Mouse (Mus musculus) CH12.LX (cell line): ENCODE data around the gene Mtmr12.

ENCODE experiments used
- CTCF ChIP-seq, 2 experiments: IDR thresholded peaks in 1 of 2; conservative IDR thresholded peaks in 1 of 2; 2 replicates each; pipeline ENCODE4 v1.5.1; 2011 to 2012; ENCODE audit warnings: low read depth in 2 of 2, low read length in 2 of 2, improper control_type of control experiment in 1 of 2, inconsistent platforms in 1 of 2, mild to moderate bottlenecking in 1 of 2, moderate library complexity in 1 of 2
- E2F4 ChIP-seq: IDR thresholded peaks from 2 replicates; pipeline ENCODE4 v1.6.1; 2011; ENCODE audit warnings: low read depth, low read length, improper control_type of control experiment; ENCODE audit not compliant: insufficient replicate concordance
- ETS1 ChIP-seq: conservative IDR thresholded peaks from 2 replicates; pipeline ENCODE4 v1.6.1; 2012; ENCODE audit warnings: low read depth, mild to moderate bottlenecking, inconsistent platforms, low read length, improper control_type of control experiment, moderate library complexity
- MAZ ChIP-seq: IDR thresholded peaks from 2 replicates; pipeline ENCODE4 v1.6.1; 2012; ENCODE audit warnings: low read depth, mild to moderate bottlenecking, inconsistent platforms, low read length, improper control_type of control experiment, moderate library complexity
- POLR2A ChIP-seq: IDR thresholded peaks from 2 replicates; pipeline ENCODE4 v1.6.1; 2011; ENCODE audit warnings: low read depth, mild to moderate bottlenecking, improper control_type of control experiment, low read length
- SIN3A ChIP-seq: IDR thresholded peaks from 2 replicates; pipeline ENCODE4 v1.6.1; 2012; ENCODE audit warnings: low read length, improper control_type of control experiment, inconsistent platforms

GRCm38 (mm10) chr15:12237539-12237938 lies 32.7 kb downstream of the Mtmr12 start:
- no peak for TF ChIP-seq POLR2A
- TF ChIP-seq CTCF (conservative IDR thresholded peaks at IDR 0.05 in 1 of 2, IDR thresholded peaks at IDR 0.05 in 1 of 2; ENCODE audit: low read depth in 2 of 2, low read length in 2 of 2), result no peak
- no peak for TF ChIP-seq SIN3A
- TF ChIP-seq ETS1, result no peak
- no peak for TF ChIP-seq E2F4
- no peak for TF ChIP-seq MAZ
